Mouse (Mus musculus): ENCODE data around the gene Ran. TPM values are rescaled to one million over a fixed set of nuclear protein-coding genes. Genes with fewer than 3 reads are reported as not detected.
A peak's percentile ranks its signal among the peaks of the same experiment; 100 is the strongest.

Gene Ran
- polyA plus RNA-seq, 1 experiment from 2014 or later = 598 TPM

DNA sequence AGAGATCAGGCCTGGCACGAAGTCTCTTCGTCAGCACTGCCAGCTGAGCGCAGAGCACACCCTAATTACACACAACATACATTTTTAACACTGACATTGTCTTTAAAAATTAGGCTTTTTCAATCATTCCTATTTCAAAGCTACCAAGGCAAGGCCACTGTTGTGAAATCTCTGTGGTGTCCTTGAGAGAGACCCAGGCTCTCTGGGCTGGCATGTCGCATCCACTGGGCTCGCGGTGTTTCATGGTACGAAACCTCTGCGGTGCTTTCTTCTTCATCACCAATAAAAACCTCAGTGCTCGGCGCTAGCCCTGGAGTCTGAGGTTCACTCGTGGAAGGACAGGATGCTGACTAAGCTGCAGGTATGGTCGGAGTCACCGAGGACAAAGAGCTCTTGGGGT is 33.9 kb upstream of the Ran start:
- H3K4me1 ChIP-seq (replicated peaks; ENCODE audit: control insufficient read depth, insufficient read depth, low read length) = no peaks in the 10 kb centered on the region
- peaks cover 36% of the 10 kb centered on the region for H3K36me3 ChIP-seq (ENCODE audit: control insufficient read depth, insufficient read depth, low read length)
- 92% methylated on average over 13 of the region's 13 CpGs for WGBS
- DNase-seq (ENCODE audit: low spot score) = no peak
- no peak overlapping the region for H3K9ac ChIP-seq (ENCODE audit: low read length)
- H3K4me2 ChIP-seq (ENCODE audit: low read length) = no peak overlapping the region
- ATAC-seq (replicated peaks; ENCODE audit: low FRiP score, low TSS enrichment, low read depth) = no peak
- H3K4me3 ChIP-seq (ENCODE audit: low read depth, low read length) = no peak overlapping the region
- no peaks in the 10 kb centered on the region for H3K27me3 ChIP-seq (replicated peaks; ENCODE audit: control insufficient read depth, insufficient read depth, low read length)
- no peaks in the 10 kb centered on the region for H3K9me3 ChIP-seq (ENCODE audit: control insufficient read depth, low read length)
- H3K27ac ChIP-seq (ENCODE audit: low read depth) = no peak overlapping the region

DNA sequence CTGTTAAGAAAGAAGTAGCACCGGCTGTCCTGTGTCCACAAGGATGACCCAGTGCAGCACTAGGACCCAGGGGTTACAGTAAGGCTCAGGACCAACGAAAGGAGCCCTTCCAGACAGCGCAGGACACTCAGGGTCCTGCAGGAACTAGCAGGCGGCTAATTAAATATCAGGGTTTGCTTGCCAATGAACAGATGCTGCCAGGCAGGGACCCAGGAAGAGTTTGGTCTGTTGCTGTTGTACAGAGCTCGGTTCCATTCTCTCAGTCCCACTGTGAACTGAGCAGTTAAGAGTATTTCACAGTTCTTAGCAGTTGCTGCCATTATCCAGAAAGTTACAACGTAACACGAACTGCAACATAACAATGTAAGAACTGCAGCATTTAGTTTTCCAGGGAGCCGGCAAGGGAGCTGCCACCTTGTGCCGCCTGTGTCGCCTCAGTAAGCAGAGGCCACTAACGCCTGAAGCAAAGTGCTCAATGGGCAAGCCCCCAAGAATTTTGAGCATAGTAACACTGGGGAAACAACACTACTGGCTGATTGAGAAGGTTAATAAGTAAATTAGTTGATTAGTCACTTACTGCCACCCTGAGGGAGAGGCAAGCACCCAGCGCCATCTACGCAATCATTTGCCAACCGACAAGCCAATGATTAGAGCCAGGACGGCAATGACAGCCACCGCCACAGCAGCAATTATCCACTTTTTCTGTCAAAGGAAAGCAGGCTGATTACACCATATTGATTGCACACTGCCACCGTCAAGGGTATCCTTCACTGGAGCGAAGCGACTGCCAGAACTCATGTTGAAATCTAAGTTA is 32.5 kb upstream of the Ran start:
- Histone ChIP-seq H3K9ac (ENCODE audit: low read length) (no peak overlapping the region), H3K4me2 (ENCODE audit: low read length) (no peak overlapping the region), H3K4me3 (ENCODE audit: low read depth, low read length) (no peak overlapping the region), H3K27me3 (replicated peaks; ENCODE audit: control insufficient read depth, insufficient read depth, low read length) (no peaks in the 10 kb centered on the region), H3K4me1 (replicated peaks; ENCODE audit: control insufficient read depth, insufficient read depth, low read length) (no peaks in the 10 kb centered on the region), H3K36me3 (ENCODE audit: control insufficient read depth, insufficient read depth, low read length) (peaks cover 48% of the 10 kb centered on the region), H3K9me3 (ENCODE audit: control insufficient read depth, low read length) (no peaks in the 10 kb centered on the region), H3K27ac (ENCODE audit: low read depth) (no peak overlapping the region)
- ATAC-seq (replicated peaks; ENCODE audit: low FRiP score, low TSS enrichment, low read depth) (no peak), DNase-seq (ENCODE audit: low spot score) (no peak)
- WGBS = 83% methylated on average over 19 of the region's 19 CpGs

DNA sequence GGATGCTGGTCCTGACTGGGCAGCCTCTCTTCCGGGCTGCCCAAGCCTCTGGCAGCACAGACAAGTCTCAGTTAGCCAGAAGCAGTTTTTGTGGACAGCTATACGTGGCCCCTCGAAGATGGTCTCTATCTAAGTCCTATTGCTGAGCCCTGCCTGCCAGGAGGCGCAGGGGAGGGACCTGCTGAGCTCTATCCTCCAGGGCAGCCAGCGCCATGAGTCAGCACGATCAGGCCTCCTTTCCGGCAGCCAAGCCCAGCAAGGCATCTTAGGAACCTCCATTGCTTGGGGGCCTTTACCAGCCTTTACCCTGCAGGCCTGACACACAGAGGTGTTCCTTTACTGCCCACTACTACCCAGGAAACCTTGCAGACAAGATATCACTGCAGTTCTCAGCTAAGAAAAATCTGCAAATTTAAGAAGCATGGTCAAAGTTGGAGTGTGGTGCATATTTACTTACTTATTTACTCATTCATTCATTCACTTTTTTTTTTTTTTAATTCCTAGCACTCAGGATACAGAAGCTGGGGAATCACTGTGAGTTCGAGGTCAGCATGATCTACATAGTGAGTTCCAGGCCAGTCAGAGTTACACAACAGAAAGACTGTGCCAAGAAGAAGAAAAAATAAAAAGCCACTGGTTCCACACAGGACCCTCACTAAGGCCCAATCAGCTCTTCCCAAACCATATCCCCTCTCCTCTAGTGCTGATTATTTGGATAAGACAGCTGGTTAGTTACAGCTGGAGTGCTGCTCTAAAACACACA is 19.0 kb upstream of the Ran start:
- peaks cover 14% of the 10 kb centered on the region for H3K4me1 ChIP-seq (replicated peaks; ENCODE audit: control insufficient read depth, insufficient read depth, low read length)
- no peaks in the 10 kb centered on the region for H3K9me3 ChIP-seq (ENCODE audit: control insufficient read depth, low read length)
- no peak overlapping the region for H3K27ac ChIP-seq (ENCODE audit: low read depth)
- no peaks in the 10 kb centered on the region for H3K27me3 ChIP-seq (replicated peaks; ENCODE audit: control insufficient read depth, insufficient read depth, low read length)
- H3K4me3 ChIP-seq (ENCODE audit: low read depth, low read length) = no peak overlapping the region
- DNase-seq (ENCODE audit: low spot score) (no peak), ATAC-seq (replicated peaks; ENCODE audit: low FRiP score, low TSS enrichment, low read depth) (no peak)
- H3K9ac ChIP-seq (ENCODE audit: low read length) = no peak overlapping the region
- no peak overlapping the region for H3K4me2 ChIP-seq (ENCODE audit: low read length)
- WGBS = 41% methylated on average over 8 of the region's 8 CpGs
- H3K36me3 ChIP-seq (ENCODE audit: control insufficient read depth, insufficient read depth, low read length) = peaks cover 29% of the 10 kb centered on the region

DNA sequence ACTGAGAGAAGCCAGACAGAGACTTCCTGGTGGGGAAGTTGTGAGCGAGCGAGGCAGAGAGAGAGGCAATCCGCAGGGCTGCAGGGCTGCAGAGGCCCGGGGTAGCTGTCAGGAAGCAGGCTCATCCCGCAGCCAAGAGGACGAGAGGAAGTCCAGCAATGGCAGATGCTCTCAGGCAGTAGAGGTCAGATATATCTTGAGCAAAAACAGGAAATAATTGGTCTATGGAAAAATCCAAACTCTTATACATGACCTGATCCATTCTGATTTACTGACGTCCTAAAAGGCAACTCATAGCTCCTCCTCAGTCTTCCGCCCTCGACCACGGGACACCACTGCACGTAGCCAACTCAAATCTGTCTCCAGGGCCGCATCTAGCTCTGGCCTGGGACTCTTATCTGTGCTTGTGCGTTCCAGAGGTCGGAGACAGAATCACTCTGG is 17.3 kb upstream of the Ran start:
- Histone ChIP-seq H3K4me2 (ENCODE audit: low read length) (no peak overlapping the region; the same call in 1 of the 2 replicates), H3K9ac (ENCODE audit: low read length) (no peak overlapping the region), H3K4me3 (ENCODE audit: low read depth, low read length) (no peak overlapping the region), H3K9me3 (ENCODE audit: control insufficient read depth, low read length) (no peaks in the 10 kb centered on the region), H3K4me1 (replicated peaks; ENCODE audit: control insufficient read depth, insufficient read depth, low read length) (peaks cover 16% of the 10 kb centered on the region), H3K27ac (ENCODE audit: low read depth) (peak overlapping the region; percentile 67), H3K36me3 (ENCODE audit: control insufficient read depth, insufficient read depth, low read length) (peaks cover 21% of the 10 kb centered on the region), H3K27me3 (replicated peaks; ENCODE audit: control insufficient read depth, insufficient read depth, low read length) (no peaks in the 10 kb centered on the region)
- ATAC-seq (replicated peaks; ENCODE audit: low FRiP score, low TSS enrichment, low read depth) (no peak), DNase-seq (ENCODE audit: low spot score) (no peak)
- WGBS = 29% methylated on average over 14 of the region's 14 CpGs

DNA sequence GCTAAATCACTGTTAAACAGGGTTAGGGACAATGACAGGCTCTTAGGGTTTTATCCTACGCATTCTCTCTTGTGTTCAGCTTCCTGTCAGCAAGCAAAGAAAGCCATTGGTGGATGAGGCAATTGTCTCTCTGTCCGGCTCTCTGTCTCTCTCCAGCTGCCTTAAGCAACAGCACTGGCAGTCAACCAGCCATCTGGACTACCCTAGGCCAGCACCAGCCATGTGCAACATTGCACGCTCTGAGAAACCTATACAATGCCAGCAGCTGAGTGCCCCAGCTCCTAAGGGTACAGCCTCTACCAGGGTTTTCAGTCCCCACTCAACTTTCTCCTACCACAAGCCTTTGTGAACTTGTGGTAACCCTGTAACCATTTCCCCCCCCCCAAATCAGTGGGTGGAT is 14.5 kb upstream of the Ran start:
- Histone ChIP-seq H3K9ac (ENCODE audit: low read length) (no peak overlapping the region), H3K36me3 (ENCODE audit: control insufficient read depth, insufficient read depth, low read length) (0 out of 2 replicates have a peak, but pooled peaks cover 3% of the 10 kb centered on the region), H3K4me1 (replicated peaks; ENCODE audit: control insufficient read depth, insufficient read depth, low read length) (peaks cover 22% of the 10 kb centered on the region), H3K4me3 (ENCODE audit: low read depth, low read length) (no peak overlapping the region), H3K4me2 (ENCODE audit: low read length) (no peak overlapping the region), H3K9me3 (ENCODE audit: control insufficient read depth, low read length) (no peaks in the 10 kb centered on the region), H3K27me3 (replicated peaks; ENCODE audit: control insufficient read depth, insufficient read depth, low read length) (no peaks in the 10 kb centered on the region), H3K27ac (ENCODE audit: low read depth) (no peak overlapping the region)
- no peak for ATAC-seq (replicated peaks; ENCODE audit: low FRiP score, low TSS enrichment, low read depth)
- WGBS = 80% methylated on average over 3 of the region's 3 CpGs
- no peak for DNase-seq (ENCODE audit: low spot score)

DNA sequence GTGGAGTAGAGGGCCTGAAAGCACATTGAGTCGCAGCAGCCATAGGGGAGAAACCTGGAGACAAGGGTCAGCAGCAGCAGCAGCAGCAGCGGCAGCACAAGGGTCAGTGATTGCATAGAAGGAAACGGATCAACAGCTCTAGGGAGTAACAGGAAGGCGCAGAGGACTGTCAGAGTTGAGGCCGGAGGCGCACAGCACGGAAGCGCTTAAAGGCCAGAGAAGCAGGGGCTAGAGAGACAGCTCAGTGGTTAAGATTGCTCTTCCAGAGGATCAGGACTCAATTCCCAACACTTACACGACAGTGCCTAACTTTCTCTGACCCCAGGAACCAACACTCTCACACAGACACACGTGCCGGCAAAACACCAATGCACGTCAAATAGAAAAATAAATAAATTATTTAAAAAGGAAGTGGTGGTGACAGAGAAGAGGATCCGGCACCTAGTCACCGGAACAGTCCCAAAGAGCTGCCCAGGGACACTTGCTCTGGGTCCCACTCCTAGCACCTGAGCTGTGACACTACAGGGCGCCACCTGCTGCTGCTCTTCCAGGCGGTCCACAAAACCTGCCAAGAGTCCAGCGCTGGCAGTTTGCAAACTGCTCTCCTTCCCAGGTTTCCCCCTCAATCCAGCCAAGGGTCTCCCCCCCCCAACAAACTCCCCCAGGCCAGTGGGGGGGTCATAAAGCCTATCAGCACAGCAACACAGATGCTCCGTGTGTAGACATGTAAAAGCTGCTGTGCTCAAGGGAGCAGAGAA is 13.7 kb upstream of the Ran start:
- DNase-seq (ENCODE audit: low spot score) = no peak
- H3K27ac ChIP-seq (ENCODE audit: low read depth) = no peak overlapping the region
- no peak overlapping the region for H3K4me3 ChIP-seq (ENCODE audit: low read depth, low read length)
- no peak for ATAC-seq (replicated peaks; ENCODE audit: low FRiP score, low TSS enrichment, low read depth)
- no peaks in the 10 kb centered on the region for H3K9me3 ChIP-seq (ENCODE audit: control insufficient read depth, low read length)
- 80% methylated on average over 18 of the region's 18 CpGs for WGBS
- H3K4me1 ChIP-seq (replicated peaks; ENCODE audit: control insufficient read depth, insufficient read depth, low read length) = peaks cover 19% of the 10 kb centered on the region
- no peaks in the 10 kb centered on the region for H3K27me3 ChIP-seq (replicated peaks; ENCODE audit: control insufficient read depth, insufficient read depth, low read length)
- no peak overlapping the region for H3K4me2 ChIP-seq (ENCODE audit: low read length)
- H3K36me3 ChIP-seq (ENCODE audit: control insufficient read depth, insufficient read depth, low read length) = 0 out of 2 replicates have a peak, but pooled peaks cover 3% of the 10 kb centered on the region
- no peak overlapping the region for H3K9ac ChIP-seq (ENCODE audit: low read length)

DNA sequence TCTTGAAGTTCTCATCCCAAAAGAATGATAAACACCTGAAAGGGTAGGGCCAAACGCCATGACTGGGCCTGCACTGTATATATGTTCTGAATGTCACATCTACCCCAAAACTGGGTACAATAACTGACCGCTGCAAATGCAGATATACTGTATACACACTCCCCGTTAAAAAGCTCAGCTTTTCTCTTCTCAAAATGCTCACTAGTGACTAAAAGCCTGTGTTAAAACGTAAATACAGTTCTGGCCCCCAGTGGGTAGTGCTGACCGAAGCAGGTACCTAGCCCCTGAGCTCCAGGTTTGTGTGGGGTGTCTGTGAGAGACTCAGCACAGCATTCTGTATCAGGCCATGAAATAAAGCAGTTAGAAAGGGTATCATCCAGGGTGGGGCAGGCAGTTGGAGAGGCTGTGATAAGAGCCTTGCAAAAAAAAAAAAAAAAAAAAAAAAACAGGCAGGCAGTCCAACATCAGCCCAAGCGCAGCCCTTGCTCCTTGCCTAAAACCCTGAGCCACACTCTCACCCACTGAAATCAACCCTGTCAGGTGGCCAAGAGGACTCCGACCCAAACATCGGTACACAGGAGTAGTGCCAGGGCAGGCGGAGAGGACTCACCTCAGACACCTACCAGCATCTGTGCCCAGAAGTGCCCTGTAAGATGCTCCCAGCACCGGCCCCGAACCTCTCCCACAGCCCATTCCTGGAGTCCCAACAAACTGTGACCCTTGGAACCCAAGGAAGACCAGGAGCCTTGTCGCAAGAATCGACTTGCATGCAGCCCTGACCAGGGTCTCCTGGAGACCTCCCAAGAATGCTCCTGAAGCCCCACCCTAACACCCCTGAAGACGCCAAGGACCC is 12.5 kb upstream of the Ran start:
- Histone ChIP-seq H3K27ac (ENCODE audit: low read depth) (peak overlapping the region; percentile 6; the same call in 1 of the 2 replicates), H3K4me1 (replicated peaks; ENCODE audit: control insufficient read depth, insufficient read depth, low read length) (peaks cover 10% of the 10 kb centered on the region), H3K36me3 (ENCODE audit: control insufficient read depth, insufficient read depth, low read length) (0 out of 2 replicates have a peak, but pooled peaks cover 3% of the 10 kb centered on the region), H3K9me3 (ENCODE audit: control insufficient read depth, low read length) (no peaks in the 10 kb centered on the region), H3K4me2 (ENCODE audit: low read length) (peak overlapping the region; percentile 86), H3K4me3 (ENCODE audit: low read depth, low read length) (peak overlapping the region; percentile 74), H3K27me3 (replicated peaks; ENCODE audit: control insufficient read depth, insufficient read depth, low read length) (no peaks in the 10 kb centered on the region), H3K9ac (ENCODE audit: low read length) (peak overlapping the region; percentile 61)
- DNase-seq (ENCODE audit: low spot score) (no peak), ATAC-seq (replicated peaks; ENCODE audit: low FRiP score, low TSS enrichment, low read depth) (no peak)
- 53% methylated on average over 14 of the region's 14 CpGs for WGBS

Data from intestine, embryonic 14.5 days (tissue).